Mouse (Mus musculus): Measurements from ENCODE around the gene Skap2. TPM values are rescaled to one million over a fixed set of nuclear protein-coding genes. Genes with fewer than 3 reads are reported as not detected.

Gene Skap2
- polyA plus RNA-seq, 1 experiment from 2014 or later: 78.5 TPM

DNA sequence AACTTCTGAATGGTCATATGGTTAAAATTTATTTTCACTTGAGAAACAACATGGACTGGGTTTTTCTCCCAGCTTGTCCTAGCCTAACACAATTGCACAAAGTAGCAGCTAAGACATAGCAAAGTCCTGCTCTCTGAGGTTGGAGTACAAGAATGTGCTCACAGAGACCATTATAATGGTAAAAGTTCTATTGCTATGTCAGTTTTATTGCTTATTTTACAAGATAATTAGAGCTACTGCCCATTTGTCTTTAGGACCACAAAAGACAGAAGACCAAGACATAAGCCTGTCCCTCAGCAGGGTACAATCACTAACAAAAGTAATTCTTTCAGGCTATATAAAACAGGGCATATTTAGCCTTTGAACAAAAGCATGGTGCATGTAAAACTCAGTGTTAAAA, 64.7 kb downstream of the Skap2 start:
- DNase-seq (ENCODE audit: low spot score): no peak
- no peak overlapping the region for H3K27ac ChIP-seq (ENCODE audit: low read length)
- no peak for ATAC-seq
- H3K4me3 ChIP-seq (ENCODE audit: low read depth, low read length): no peak overlapping the region
- no peaks in the 10 kb centered on the region for H3K36me3 ChIP-seq (ENCODE audit: insufficient read depth, low read length)
- H3K4me1 ChIP-seq (ENCODE audit: insufficient read depth, low read depth, low read length): no peaks in the 10 kb centered on the region
- no peaks in the 10 kb centered on the region for H3K9me3 ChIP-seq (ENCODE audit: low read length)
- no peak overlapping the region for H3K9ac ChIP-seq (replicated peaks; ENCODE audit: low read depth)
- H3K27me3 ChIP-seq (replicated peaks; ENCODE audit: insufficient read depth, low read length): no peaks in the 10 kb centered on the region
- TF ChIP-seq EP300 (IDR thresholded peaks at IDR 0.05) (no peak), CTCF (IDR thresholded peaks at IDR 0.05) (no peak)
- no peak overlapping the region for H3K4me2 ChIP-seq (replicated peaks; ENCODE audit: low read depth, low read length)

- Histone ChIP-seq H3K9ac (replicated peaks; ENCODE audit: low read depth) (no peak overlapping the region), H3K9me3 (ENCODE audit: low read length) (no peaks in the 10 kb centered on the region), H3K27ac (ENCODE audit: low read length) (no peak overlapping the region), H3K4me3 (ENCODE audit: low read depth, low read length) (no peak overlapping the region), H3K4me2 (replicated peaks; ENCODE audit: low read depth, low read length) (no peak overlapping the region), H3K4me1 (ENCODE audit: insufficient read depth, low read depth, low read length) (no peaks in the 10 kb centered on the region), H3K27me3 (replicated peaks; ENCODE audit: insufficient read depth, low read length) (no peaks in the 10 kb centered on the region), H3K36me3 (ENCODE audit: insufficient read depth, low read length) (no peaks in the 10 kb centered on the region)
- ATAC-seq (no peak), DNase-seq (ENCODE audit: low spot score) (no peak)
- WGBS: 67% methylated on average over 2 of the region's 2 CpGs
- TF ChIP-seq CTCF (IDR thresholded peaks at IDR 0.05) (no peak), EP300 (IDR thresholded peaks at IDR 0.05) (no peak)
Observed at GRCm38 (mm10) chr6:51944916-51945315, 67.4 kb downstream of the Skap2 start.

GRCm38 (mm10) chr6:51933998-51934397, 78.4 kb downstream of the Skap2 start:
- Histone ChIP-seq H3K9ac (replicated peaks; ENCODE audit: low read depth) (no peak overlapping the region), H3K27ac (ENCODE audit: low read length) (no peak overlapping the region), H3K9me3 (ENCODE audit: low read length) (no peaks in the 10 kb centered on the region), H3K4me3 (ENCODE audit: low read depth, low read length) (no peak overlapping the region), H3K4me2 (replicated peaks; ENCODE audit: low read depth, low read length) (no peak overlapping the region), H3K36me3 (ENCODE audit: insufficient read depth, low read length) (no peaks in the 10 kb centered on the region), H3K4me1 (ENCODE audit: insufficient read depth, low read depth, low read length) (no peaks in the 10 kb centered on the region), H3K27me3 (replicated peaks; ENCODE audit: insufficient read depth, low read length) (no peaks in the 10 kb centered on the region)
- ATAC-seq (no peak), DNase-seq (ENCODE audit: low spot score) (no peak)
- TF ChIP-seq CTCF (IDR thresholded peaks at IDR 0.05) (no peak), EP300 (IDR thresholded peaks at IDR 0.05) (no peak)
- WGBS: 37% methylated on average over 4 of the region's 4 CpGs

DNA sequence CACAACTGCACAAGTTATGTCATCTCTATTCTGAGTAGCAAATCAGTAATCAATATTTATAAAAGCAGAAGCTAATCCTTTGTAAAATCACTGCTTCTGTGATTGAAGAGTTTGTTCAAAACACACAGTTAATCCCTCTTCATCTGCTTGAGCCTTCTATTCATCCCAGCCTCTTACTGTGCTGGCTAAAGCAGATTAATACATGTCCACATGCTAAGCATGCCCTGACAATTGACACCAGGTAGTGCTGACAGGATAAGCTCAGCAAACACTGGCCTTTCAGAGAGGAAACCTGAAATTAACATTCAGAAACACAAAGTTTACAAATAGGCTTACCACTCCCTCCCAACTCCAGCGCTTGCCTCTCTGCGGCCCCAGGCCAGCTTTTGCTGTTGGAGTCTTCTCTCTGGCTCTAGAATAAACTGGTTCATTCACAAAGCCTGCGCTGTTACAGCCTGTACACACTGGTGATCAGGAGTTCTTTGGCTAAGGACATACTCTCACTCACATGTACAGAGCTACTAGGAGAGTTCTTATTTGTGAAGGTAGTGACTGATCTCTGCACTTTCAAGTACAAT, 79.2 kb downstream of the Skap2 start:
- H3K9me3 ChIP-seq (ENCODE audit: low read length): no peaks in the 10 kb centered on the region
- H3K27me3 ChIP-seq (replicated peaks; ENCODE audit: insufficient read depth, low read length): no peaks in the 10 kb centered on the region
- H3K4me2 ChIP-seq (replicated peaks; ENCODE audit: low read depth, low read length): no peak overlapping the region
- no peaks in the 10 kb centered on the region for H3K4me1 ChIP-seq (ENCODE audit: insufficient read depth, low read depth, low read length)
- H3K9ac ChIP-seq (replicated peaks; ENCODE audit: low read depth): no peak overlapping the region
- 40% methylated on average over 3 of the region's 3 CpGs for WGBS
- no peak for TF ChIP-seq CTCF (IDR thresholded peaks at IDR 0.05)
- TF ChIP-seq EP300 (IDR thresholded peaks at IDR 0.05): no peak
- ATAC-seq: no peak
- no peak for DNase-seq (ENCODE audit: low spot score)
- no peaks in the 10 kb centered on the region for H3K36me3 ChIP-seq (ENCODE audit: insufficient read depth, low read length)
- H3K4me3 ChIP-seq (ENCODE audit: low read depth, low read length): no peak overlapping the region
- no peak overlapping the region for H3K27ac ChIP-seq (ENCODE audit: low read length)

DNA sequence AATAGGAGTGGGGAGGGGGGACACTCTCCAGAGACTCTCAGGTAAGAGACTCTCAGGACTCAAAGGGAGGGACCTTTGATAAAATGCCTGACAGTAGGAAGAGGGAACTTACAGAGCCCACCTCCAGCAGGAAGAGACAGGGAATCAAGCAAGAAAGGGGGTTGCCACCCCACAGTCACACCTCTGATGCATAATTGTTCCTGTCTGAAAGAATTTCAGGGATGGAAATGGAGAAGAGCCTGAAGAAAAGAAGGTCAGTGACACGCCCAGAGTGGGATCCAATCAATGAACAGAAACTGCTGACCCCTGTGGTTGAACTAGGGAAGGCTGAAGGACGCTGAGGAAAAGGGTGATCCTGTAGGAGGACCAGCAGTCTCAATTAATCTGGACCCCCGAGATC, 85.2 kb downstream of the Skap2 start:
- no peak overlapping the region for H3K27ac ChIP-seq (ENCODE audit: low read length)
- H3K27me3 ChIP-seq (replicated peaks; ENCODE audit: insufficient read depth, low read length): no peaks in the 10 kb centered on the region
- H3K4me3 ChIP-seq (ENCODE audit: low read depth, low read length): no peak overlapping the region
- DNase-seq (ENCODE audit: low spot score) (no peak), ATAC-seq (no peak)
- WGBS: 68% methylated on average over 3 of the region's 3 CpGs
- no peak for TF ChIP-seq EP300 (IDR thresholded peaks at IDR 0.05)
- no peak for TF ChIP-seq CTCF (IDR thresholded peaks at IDR 0.05)
- no peak overlapping the region for H3K4me2 ChIP-seq (replicated peaks; ENCODE audit: low read depth, low read length)
- H3K9ac ChIP-seq (replicated peaks; ENCODE audit: low read depth): no peak overlapping the region
- no peaks in the 10 kb centered on the region for H3K4me1 ChIP-seq (ENCODE audit: insufficient read depth, low read depth, low read length)
- H3K9me3 ChIP-seq (ENCODE audit: low read length): no peaks in the 10 kb centered on the region
- no peaks in the 10 kb centered on the region for H3K36me3 ChIP-seq (ENCODE audit: insufficient read depth, low read length)

DNA sequence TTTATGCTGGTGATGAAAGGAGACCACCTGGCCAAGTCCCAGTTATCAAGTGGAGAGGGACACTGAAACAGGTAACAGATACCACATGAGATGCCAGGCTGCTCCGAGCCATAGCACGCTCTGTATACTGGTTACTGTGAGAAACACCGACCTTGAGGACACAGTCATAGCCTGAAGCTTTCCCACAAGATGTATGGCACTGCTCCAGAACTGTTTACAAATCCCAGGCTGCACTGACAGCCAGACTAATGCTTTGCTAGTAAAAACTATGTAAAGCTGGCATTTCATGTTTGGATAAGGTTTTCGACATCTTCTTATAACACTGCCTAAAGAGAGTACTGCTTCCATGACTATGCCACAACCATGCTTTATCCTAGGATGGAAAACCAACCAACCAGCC, 90.5 kb downstream of the Skap2 start:
- Histone ChIP-seq H3K27ac (ENCODE audit: low read length) (no peak overlapping the region), H3K27me3 (replicated peaks; ENCODE audit: insufficient read depth, low read length) (no peaks in the 10 kb centered on the region), H3K4me3 (ENCODE audit: low read depth, low read length) (no peak overlapping the region), H3K4me1 (ENCODE audit: insufficient read depth, low read depth, low read length) (no peaks in the 10 kb centered on the region), H3K36me3 (ENCODE audit: insufficient read depth, low read length) (no peaks in the 10 kb centered on the region), H3K9me3 (ENCODE audit: low read length) (no peaks in the 10 kb centered on the region), H3K4me2 (replicated peaks; ENCODE audit: low read depth, low read length) (no peak overlapping the region), H3K9ac (replicated peaks; ENCODE audit: low read depth) (no peak overlapping the region)
- no peak for TF ChIP-seq EP300 (IDR thresholded peaks at IDR 0.05)
- ATAC-seq: no peak
- WGBS: 52% methylated on average over 4 of the region's 4 CpGs
- peak; percentile 58 for DNase-seq (ENCODE audit: low spot score)

DNA sequence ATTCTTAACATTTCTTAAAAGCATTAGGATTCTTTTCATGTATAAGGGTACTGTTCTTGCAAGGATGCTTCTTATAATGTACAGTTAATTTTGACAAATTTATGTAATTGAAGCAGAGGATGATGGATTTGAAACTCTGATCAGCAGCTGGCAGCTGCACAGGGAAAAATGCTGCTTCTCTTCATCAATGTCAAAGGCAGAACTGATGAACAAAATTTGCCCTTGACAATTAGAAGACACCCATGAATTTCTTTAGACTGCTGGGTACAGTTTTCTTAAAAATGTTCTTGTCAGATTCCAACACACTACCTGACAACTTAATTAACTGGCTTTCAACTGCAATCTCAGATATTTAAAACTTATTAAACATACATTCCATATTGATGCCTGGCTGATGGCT, 103.9 kb downstream of the Skap2 start:
- H3K36me3 ChIP-seq (ENCODE audit: insufficient read depth, low read length): no peaks in the 10 kb centered on the region
- H3K4me3 ChIP-seq (ENCODE audit: low read depth, low read length): no peak overlapping the region
- no peak for TF ChIP-seq CTCF (IDR thresholded peaks at IDR 0.05)
- TF ChIP-seq EP300 (IDR thresholded peaks at IDR 0.05): no peak
- no peaks in the 10 kb centered on the region for H3K27me3 ChIP-seq (replicated peaks; ENCODE audit: insufficient read depth, low read length)
- H3K4me2 ChIP-seq (replicated peaks; ENCODE audit: low read depth, low read length): no peak overlapping the region
- no peak for DNase-seq (ENCODE audit: low spot score)
- no peaks in the 10 kb centered on the region for H3K4me1 ChIP-seq (ENCODE audit: insufficient read depth, low read depth, low read length)
- no peak overlapping the region for H3K27ac ChIP-seq (ENCODE audit: low read length)
- no peak overlapping the region for H3K9ac ChIP-seq (replicated peaks; ENCODE audit: low read depth)
- no peaks in the 10 kb centered on the region for H3K9me3 ChIP-seq (ENCODE audit: low read length)
- ATAC-seq: no peak

Measured in lung, postnatal 0 days (tissue).